Comparison of ENCODE assay signal across 8 mouse cellular contexts in genomic region chr1:154884275-154885206, GRCm38 (mm10). TPM values are rescaled to one million over a fixed set of nuclear protein-coding genes. Genes with fewer than 3 reads are reported as not detected.
DNase-seq lines count a peak whose midpoint lies in the region; ATAC-seq and TF ChIP-seq lines count a peak whose summit lies in the region.

Gene Cacna1e (minus strand): TSS chr1:154884501.

- TF ChIP-seq POLR2A in heart, adult 2 months (IDR thresholded peaks at IDR 0.05; ENCODE audit: insufficient read depth, low read depth, low read length), result no peak

- H3K4me3 ChIP-seq in heart, adult 2 months, result peak within 1 kb of the TSS; percentile 18; the same call in 1 of the 2 replicates
- H3K4me3 ChIP-seq in neural tube, embryonic 12.5 days, result peak within 1 kb of the TSS; percentile 33

- H3K9ac ChIP-seq in heart, adult 2 months (ENCODE audit: low read depth, low read length), result no peak within 1 kb of the TSS
- peak within 1 kb of the TSS; percentile 40; the same call in 1 of the 2 replicates for H3K9ac ChIP-seq in neural tube, embryonic 12.5 days

- intact Hi-C loops in heart, adult 2 months (cut with DNase I), result loop anchor here (10.0 kb wide), 1 partner anchor 120 kb away; no protein-coding TSS in a partner anchor
- intact Hi-C loops in left cerebral cortex, postnatal 36 days (cut with DNase I), result loop anchor here (2.0 to 5.0 kb wide), 2 partner anchors 92 to 122 kb away; no protein-coding TSS in a partner anchor

- peaks cover 4% of the 10 kb centered on the region for H3K27me3 ChIP-seq in heart, adult 2 months (ENCODE audit: control insufficient read depth, insufficient read depth, low read length)
- H3K27me3 ChIP-seq in neural tube, embryonic 12.5 days (replicated peaks), result peaks cover 28% of the 10 kb centered on the region

- 12% methylated on average over 31 of the region's 31 CpGs for WGBS in heart, adult 2 months
- 7% methylated on average over 31 of the region's 31 CpGs for WGBS in neural tube, embryonic 12.5 days

- TF ChIP-seq CTCF in heart, adult 2 months (IDR thresholded peaks at IDR 0.05), result no peak

- TF ChIP-seq EP300 in heart, adult 2 months (IDR thresholded peaks at IDR 0.05; ENCODE audit: insufficient read depth, low read depth, low read length), result no peak

- H3K79me2 ChIP-seq in heart, adult 2 months (replicated peaks; ENCODE audit: control insufficient read depth, insufficient read depth, low read length), result no peaks in the 10 kb centered on the region

- no peaks in the 10 kb centered on the region for H3K36me3 ChIP-seq in heart, adult 2 months (ENCODE audit: control insufficient read depth, insufficient read depth, low read length)
- H3K36me3 ChIP-seq in neural tube, embryonic 12.5 days, result no peaks in the 10 kb centered on the region

- H3K27ac ChIP-seq in heart, adult 2 months, result no peak within 1 kb of the TSS
- H3K27ac ChIP-seq in neural tube, embryonic 12.5 days, result no peak within 1 kb of the TSS

- peak within 1 kb of the TSS; percentile 81 for H3K4me2 ChIP-seq in neural tube, embryonic 12.5 days (replicated peaks)

- H3K4me1 ChIP-seq in heart, adult 2 months (ENCODE audit: control insufficient read depth, insufficient read depth, low read length), result no peaks in the 10 kb centered on the region
- peaks cover 26% of the 10 kb centered on the region for H3K4me1 ChIP-seq in neural tube, embryonic 12.5 days

- H3K9me3 ChIP-seq in neural tube, embryonic 12.5 days, result no peaks in the 10 kb centered on the region

- ATAC-seq in granulocyte monocyte progenitor cell, adult 5-6 weeks (replicated peaks; ENCODE audit: poor library complexity, severe bottlenecking), result peak; percentile 39
- ATAC-seq in neural tube, embryonic 12.5 days (ENCODE audit: low FRiP score, low read depth), result 0 out of 2 replicates have a peak, but pooled peaks have one; percentile 60

- peak in 1 of 2 experiments; percentile 25 for DNase-seq in heart, adult 2 months
- DNase-seq in heart, adult 11 months, result no peak
- peak; percentile 19 for DNase-seq in thymus, postnatal 4 days
- DNase-seq in thymus, postnatal 25 days, result no peak
- DNase-seq in left cerebral cortex, postnatal 36 days (ENCODE audit: low spot score in 2 of 2), result no peak
- no peak for DNase-seq in thymus, adult 18-20 months

RNA-seq across cellular contexts. Expression of gene Cacna1e, which starts in this region (rescaled TPM):
- total RNA-seq in heart, adult 2 months (2021), result under 1 TPM; 0.08 to 0.09 TPM
- 0.06 and 0.14 TPM in 2 replicates for polyA plus RNA-seq in heart, adult 2 months (2012; rRNA removed)
- total RNA-seq in granulocyte monocyte progenitor cell, adult 5-6 weeks (2014; fragmentation: Nextera tagmentation), result not detected in 2 replicates
- total RNA-seq in granulocyte monocyte progenitor cell, adult 5-6 weeks (2017), result under 0.01 TPM in 1 of 2 replicates, not detected in the other
- total RNA-seq in left cerebral cortex, postnatal 36 days (2021), result 100 to 1,000 TPM; 146 to 202 TPM
- 7.1 and 7.8 TPM in 2 replicates for polyA plus RNA-seq in neural tube, embryonic 12.5 days (2016; fragmentation: Nextera tagmentation; extraction: Ambion mirVana)

Comparison
In these comparisons a context has a peak if more than half of its experiments do, and no peak if none do; other contexts are left out.
1. RNA of gene Cacna1e (total RNA-seq): 146 to 202 TPM in left cerebral cortex, postnatal 36 days; 0.08 to 0.09 TPM in heart, adult 2 months and under 0.01 TPM in granulocyte monocyte progenitor cell, adult 5-6 weeks; every median in the first group is over 100 times any median in the second.
2. Peak in ATAC-seq in granulocyte monocyte progenitor cell, adult 5-6 weeks; RNA of the gene not detected or under 1 TPM.